Mouse (Mus musculus): ENCODE results near the gene 9130008F23Rik. TPM values are rescaled to one million over a fixed set of nuclear protein-coding genes. Genes with fewer than 3 reads are reported as not detected.

The 9130008F23Rik gene
- total RNA-seq, 4 experiments from 2014 or later = 0.26 TPM; not detected in 3

Other genes with a start within 250 kb of the 9130008F23Rik start
- gene Esp3, start 248.5 kb downstream of the 9130008F23Rik start, total RNA-seq (2022) = not detected
- not detected for gene Esp1, start 153.4 kb downstream of the 9130008F23Rik start, total RNA-seq (2022)
- gene Crisp2, start 73.6 kb downstream of the 9130008F23Rik start, total RNA-seq (2022) = not detected
- not detected for gene Rhag, start 69.4 kb downstream of the 9130008F23Rik start, total RNA-seq (2022)
- not detected for gene Glyatl3, start 33.8 kb upstream of the 9130008F23Rik start, total RNA-seq (2022)
- 10 to 100 TPM; 50.0 to 54.6 (median 50.6) TPM for gene Mut, start 54.1 kb upstream of the 9130008F23Rik start, total RNA-seq (2022)
- gene Cenpq, start 54.5 kb upstream of the 9130008F23Rik start, total RNA-seq (2022) = 1 to 10 TPM; 3.8 to 4.7 (median 4.3) TPM